In the genomic region with DNA sequence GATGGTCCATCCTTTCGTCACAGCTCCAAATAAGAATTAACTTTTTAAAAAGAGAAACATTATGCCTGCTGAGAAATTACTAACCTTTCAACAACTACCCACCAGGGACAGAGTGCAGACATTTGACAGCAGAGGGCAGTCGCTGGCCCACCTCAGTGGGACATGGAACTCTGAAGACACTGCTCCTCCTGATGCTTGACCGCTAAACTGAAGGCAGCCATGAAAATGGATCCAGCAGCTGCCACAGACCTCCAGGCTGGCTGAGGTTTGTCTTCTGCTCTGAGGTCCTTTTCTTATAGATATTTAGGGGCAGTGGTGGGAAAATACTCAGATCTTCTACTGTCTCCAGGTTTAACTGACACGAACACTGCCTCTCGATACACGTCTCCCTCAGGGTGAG, we compare ENCODE assay signal across 30 mouse cellular contexts.
"Had no signal": no experiment of that assay in that cellular context is flagged by ENCODE, and none has a peak within 500 bp of the region (broad histone marks: within the 10 kb centered on the region; RNA-seq: fewer than 3 reads in every experiment).

No protein-coding gene starts in this region.

- H3K4me3 ChIP-seq: limb, embryonic 10.5 days; limb, embryonic 12.5 days; limb, embryonic 13.5 days; limb, embryonic 15.5 days; liver, embryonic 12.5 days; liver, embryonic 13.5 days; liver, embryonic 15.5 days; lung, embryonic 15.5 days; megakaryocyte, embryonic 14.5 days; midbrain, embryonic 10.5 days; midbrain, embryonic 12.5 days; midbrain, embryonic 13.5 days; midbrain, embryonic 15.5 days; myocyte; neural tube, embryonic 12.5 days had no signal

- H3K9me3 ChIP-seq: limb, embryonic 10.5 days; limb, embryonic 12.5 days; limb, embryonic 13.5 days; limb, embryonic 15.5 days; liver, embryonic 12.5 days; liver, embryonic 13.5 days; liver, embryonic 15.5 days; lung, embryonic 15.5 days; megakaryocyte, embryonic 14.5 days; midbrain, embryonic 10.5 days; midbrain, embryonic 12.5 days; midbrain, embryonic 13.5 days; midbrain, embryonic 15.5 days; neural tube, embryonic 12.5 days had no signal

- H3K36me3 ChIP-seq: limb, embryonic 10.5 days; limb, embryonic 12.5 days; limb, embryonic 13.5 days; limb, embryonic 15.5 days; liver, embryonic 12.5 days; liver, embryonic 13.5 days; liver, embryonic 15.5 days; lung, embryonic 15.5 days; midbrain, embryonic 10.5 days; midbrain, embryonic 12.5 days; midbrain, embryonic 13.5 days; midbrain, embryonic 15.5 days; neural tube, embryonic 12.5 days had no signal

- H3K4me2 ChIP-seq: limb, embryonic 12.5 days; limb, embryonic 13.5 days; limb, embryonic 15.5 days; liver, embryonic 11.5 days; liver, embryonic 12.5 days; liver, embryonic 13.5 days; liver, embryonic 15.5 days; lung, embryonic 14.5 days; lung, embryonic 15.5 days; midbrain, embryonic 12.5 days; midbrain, embryonic 13.5 days; midbrain, embryonic 15.5 days; neural tube, embryonic 12.5 days had no signal

- DNase-seq: left cerebral cortex, postnatal 4 days; liver; liver, embryonic 13.5 days; liver, postnatal 0 days; lung, adult 18-20 months; lung, adult 2 months; lung, embryonic 14.5 days; lung, postnatal 10 days; lung, postnatal 14 days; lung, postnatal 36 days; lung, postnatal 4 days had no signal

- H3K27me3 ChIP-seq: limb, embryonic 15.5 days; liver, embryonic 12.5 days; liver, embryonic 13.5 days; liver, embryonic 15.5 days; lung, embryonic 15.5 days; megakaryocyte, embryonic 14.5 days; neural tube, embryonic 12.5 days had no signal

- ATAC-seq: liver, embryonic 12.5 days; liver, postnatal 0 days; lung, postnatal 0 days; midbrain, embryonic 13.5 days; midbrain, embryonic 15.5 days; midbrain, embryonic 16.5 days had no signal

- H3K27ac ChIP-seq: limb, embryonic 10.5 days; limb, embryonic 12.5 days; limb, embryonic 13.5 days; limb, embryonic 15.5 days; liver, embryonic 12.5 days; liver, embryonic 13.5 days; liver, embryonic 14.5 days; liver, embryonic 15.5 days; lung, embryonic 15.5 days; macrophage; midbrain, embryonic 10.5 days; midbrain, embryonic 12.5 days; midbrain, embryonic 13.5 days; midbrain, embryonic 15.5 days; neural tube, embryonic 12.5 days had no signal

- H3K4me1 ChIP-seq: liver, embryonic 12.5 days; liver, embryonic 13.5 days; liver, embryonic 15.5 days; lung, embryonic 15.5 days; midbrain, embryonic 15.5 days had no signal

- H3K9ac ChIP-seq: limb, embryonic 12.5 days; limb, embryonic 13.5 days; limb, embryonic 15.5 days; liver, embryonic 12.5 days; liver, embryonic 13.5 days; liver, embryonic 14.5 days; liver, embryonic 15.5 days; liver, postnatal 0 days; lung, embryonic 14.5 days; lung, embryonic 15.5 days; midbrain, embryonic 12.5 days; midbrain, embryonic 13.5 days; midbrain, embryonic 15.5 days; neural tube, embryonic 12.5 days had no signal
